Mouse (Mus musculus) liver, adult 10 weeks (tissue): ENCODE data around the gene Gsta3. TPM values are rescaled to one million over a fixed set of nuclear protein-coding genes. Genes with fewer than 3 reads are reported as not detected.

ENCODE experiments used
- polyA plus RNA-seq: library from polyadenylated mRNA; stranded (reverse); fragments of 350-450 nt; fragmentation: Illumina TruSeq; extraction: RNeasy Lipid Tissue Mini Kit (QIAGEN cat#74804); gene quantifications from one replicate; pipeline ENCODE4 v1.2.3, GENCODE M21; 2014; ENCODE audit warnings: low read depth, low replicate concordance

Gsta3 gene
- 2,434 TPM for polyA plus RNA-seq

GRCm38 (mm10) chr1:21239911-21240898, at the start of gene Gsta3:
Gene Gsta3 (plus strand): TSS chr1:21240589.

GRCm38 (mm10) chr1:21218489-21218919, 21.9 kb upstream of the Gsta3 start, which contains the start of gene Tmem14a:
Gene Tmem14a (plus strand): TSS chr1:21218575.

Other genes with a start within 250 kb of the Gsta3 start
- 3.2 TPM for gene Tram2, start 161.4 kb upstream of the Gsta3 start, polyA plus RNA-seq
- 10.6 TPM for gene Tmem14a, start 22.0 kb upstream of the Gsta3 start, polyA plus RNA-seq
- gene Khdc1a, start 109.1 kb downstream of the Gsta3 start, polyA plus RNA-seq, result not detected
- not detected for gene Khdc1c, start 127.7 kb downstream of the Gsta3 start, polyA plus RNA-seq
- gene Khdc1b, start 143.0 kb downstream of the Gsta3 start, polyA plus RNA-seq, result not detected